Mouse (Mus musculus) R1 (cell line): ENCODE data around the gene Hopx.

Experiments used
- DNase-seq: peaks from one replicate; pipeline ENCODE4 v3.0.0-alpha.2; 2018; ENCODE audit warnings: low read depth, low spot score

The Hopx gene

DNA sequence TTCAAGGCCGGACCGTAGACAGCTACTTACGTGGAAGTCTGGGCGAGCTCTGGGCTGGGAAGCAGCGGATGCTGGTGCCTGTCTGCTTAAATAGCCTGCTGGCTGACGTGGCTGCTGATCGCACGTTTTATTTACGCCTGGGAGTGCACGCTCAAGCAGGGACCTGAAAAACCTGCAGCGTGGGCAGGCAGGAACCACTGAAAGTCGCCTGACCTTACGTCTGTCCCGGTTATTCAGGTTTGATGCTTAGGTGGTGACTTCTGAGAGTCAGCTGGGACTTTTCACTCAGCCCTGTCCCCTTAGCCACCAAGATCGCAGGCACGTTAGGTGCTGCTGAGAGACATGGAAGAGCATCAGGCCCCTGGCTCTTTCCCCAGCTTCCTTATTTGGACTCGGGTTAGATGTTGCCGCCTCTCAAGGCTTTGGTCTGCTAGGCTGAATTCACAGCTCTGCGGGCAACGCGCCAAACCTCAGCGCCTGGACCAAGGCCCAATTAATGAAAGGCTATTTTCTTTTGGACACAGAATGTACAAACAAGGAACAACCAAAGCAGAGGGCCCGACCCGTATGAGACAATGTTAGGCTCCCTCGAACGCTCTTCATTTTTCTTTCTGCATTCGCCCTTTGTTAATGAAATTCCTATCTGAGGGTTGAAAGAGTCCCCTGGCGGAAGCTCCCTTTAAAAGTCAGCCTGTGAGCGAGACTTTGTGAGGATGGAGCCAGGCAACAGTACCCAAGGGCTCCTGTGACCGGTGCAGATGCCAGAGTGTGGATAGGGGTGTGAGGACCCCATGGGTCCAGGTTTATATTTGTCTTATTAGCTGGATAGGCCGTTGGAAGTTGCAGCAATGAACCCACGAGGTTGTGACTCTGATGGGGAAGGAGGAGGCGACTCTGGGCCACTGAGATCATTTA is at the start of gene Hopx:
TSS of gene Hopx (minus strand) at position 305 of the 915 bp plus-strand sequence.
- DNase-seq, result peak; percentile 54

DNA sequence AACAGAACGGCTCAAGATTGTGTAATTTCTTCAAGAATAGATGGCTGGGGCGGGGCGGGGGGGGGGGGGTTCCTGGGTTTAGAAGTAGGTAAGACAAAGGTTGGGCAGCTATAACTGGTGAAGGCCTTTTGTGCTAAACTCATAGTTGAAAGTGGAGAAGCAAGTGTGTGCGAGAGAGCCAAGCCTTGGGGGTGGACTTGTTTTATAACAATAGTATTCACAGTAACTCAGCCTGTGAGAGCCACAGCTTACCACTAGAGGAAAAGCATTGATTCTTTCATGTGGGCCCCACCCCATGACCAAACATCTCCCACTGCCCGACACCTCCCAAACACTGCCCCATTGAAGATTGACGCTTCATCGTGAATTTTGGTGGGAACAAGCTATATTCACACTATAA is 48.7 kb upstream of the Hopx start:
- DNase-seq, result no peak

DNA sequence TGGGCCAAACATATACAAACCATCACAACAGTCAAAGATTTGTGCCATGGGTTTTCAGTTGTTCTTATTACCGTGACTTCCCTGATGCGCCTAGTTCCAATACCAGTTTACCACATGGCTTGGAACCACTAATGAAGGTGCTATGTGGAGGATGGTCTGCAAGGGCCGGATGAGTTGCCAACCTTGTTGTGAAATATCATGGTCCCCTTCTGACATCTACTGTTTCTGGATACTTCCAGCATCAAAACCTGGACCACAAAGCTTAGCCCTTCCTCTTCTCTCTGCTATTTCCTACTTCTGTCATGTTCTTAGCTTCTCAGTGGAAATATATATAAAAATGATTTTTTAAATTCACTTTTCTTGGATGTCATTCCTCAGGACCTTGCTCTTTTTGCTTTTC is 47.6 kb upstream of the Hopx start:
- DNase-seq, result no peak

DNA sequence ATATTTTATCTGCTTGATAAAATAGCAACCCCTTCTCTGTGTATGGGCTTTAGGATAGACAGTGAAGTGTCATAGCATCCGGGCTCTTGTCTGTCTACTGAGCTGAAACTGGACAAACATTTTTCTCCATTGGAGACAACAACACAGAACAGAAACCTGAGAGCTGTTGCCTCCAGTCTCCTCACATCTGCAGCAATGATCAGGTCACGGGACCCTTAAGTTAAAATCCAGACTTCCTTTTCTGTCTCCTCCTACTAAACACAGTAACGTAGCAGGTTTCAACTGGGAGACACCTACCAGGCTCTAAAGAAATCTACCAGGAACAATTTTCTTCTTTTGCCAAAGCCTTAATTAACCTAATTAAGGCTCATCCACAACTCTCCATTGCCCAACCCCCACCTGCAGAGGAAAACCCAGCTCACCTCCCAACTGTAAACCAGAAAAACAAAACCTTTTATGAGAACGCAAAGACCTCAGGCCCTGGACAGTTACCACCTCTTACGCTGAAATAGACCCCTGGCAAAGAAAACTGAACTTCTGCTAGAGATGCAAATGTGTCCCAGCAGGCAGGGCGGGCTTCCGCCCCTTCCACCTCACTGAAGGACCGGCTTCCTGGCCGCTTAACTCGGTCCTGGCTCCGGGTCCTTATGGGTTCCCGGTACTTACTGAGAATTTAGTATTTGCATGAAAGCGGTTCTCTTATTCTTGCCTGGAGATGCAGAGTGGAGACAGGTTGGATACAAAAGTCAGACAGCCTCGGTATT is 43.0 kb upstream of the Hopx start:
- DNase-seq, result peak; percentile 42

DNA sequence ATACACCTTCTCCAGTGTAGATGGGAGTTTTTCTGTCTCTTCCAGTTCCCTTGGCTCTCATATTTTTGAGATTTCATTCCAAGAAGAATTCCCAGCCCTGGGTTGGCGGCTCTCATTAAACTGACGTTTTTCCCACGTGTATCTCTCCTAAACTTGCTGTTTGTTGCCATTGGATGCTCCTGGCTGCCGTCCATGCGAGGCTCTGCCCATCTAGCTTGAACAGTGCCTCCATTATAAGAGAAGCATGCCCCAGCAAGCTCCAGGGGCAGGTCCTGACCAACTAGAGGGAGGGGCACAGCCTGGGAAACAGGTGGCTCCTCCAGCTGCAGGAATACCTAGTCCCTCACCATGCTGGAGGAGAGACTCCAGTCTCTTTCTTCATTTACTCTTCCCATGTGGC is 42.0 kb upstream of the Hopx start:
- DNase-seq, result no peak

DNA sequence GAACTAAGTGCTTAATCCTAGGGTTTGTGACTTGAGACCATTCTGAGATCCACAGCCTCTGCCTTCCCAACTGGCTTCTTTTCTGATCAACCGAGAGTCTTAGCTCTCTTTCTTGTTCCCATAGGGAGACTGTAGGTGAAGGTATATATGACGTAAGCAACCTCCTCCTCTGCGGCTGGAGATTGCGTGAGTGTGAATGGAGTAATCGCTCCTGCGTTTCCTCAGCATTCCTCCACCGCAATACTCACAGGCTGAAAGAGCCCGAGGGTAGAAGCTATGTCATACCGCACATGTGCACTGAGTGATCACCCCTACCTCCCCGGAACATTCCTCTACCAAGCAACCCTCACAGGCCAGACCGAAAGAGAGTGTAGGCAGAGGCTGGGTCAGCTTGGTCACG is 40.6 kb upstream of the Hopx start:
- no peak for DNase-seq

DNA sequence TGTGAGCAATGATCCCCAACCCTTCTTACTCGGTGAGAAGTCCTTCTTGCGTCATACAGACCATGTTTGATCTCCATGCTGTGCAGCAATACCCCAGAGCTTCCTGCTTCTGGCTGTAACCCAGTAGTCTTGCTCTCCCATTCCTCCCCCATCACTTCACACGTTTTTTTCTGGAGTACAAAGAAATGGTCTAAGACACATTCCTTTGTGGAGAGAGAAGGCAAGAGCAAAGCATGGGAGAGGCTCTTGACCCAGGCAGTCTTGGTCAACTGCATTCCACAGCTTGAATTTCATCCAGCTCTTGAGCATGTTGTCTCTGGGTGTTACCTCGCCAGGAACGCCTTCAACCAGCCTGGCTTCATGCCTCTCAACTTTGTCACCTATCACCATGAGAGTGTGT is 39.9 kb upstream of the Hopx start:
- peak; percentile 62 for DNase-seq

DNA sequence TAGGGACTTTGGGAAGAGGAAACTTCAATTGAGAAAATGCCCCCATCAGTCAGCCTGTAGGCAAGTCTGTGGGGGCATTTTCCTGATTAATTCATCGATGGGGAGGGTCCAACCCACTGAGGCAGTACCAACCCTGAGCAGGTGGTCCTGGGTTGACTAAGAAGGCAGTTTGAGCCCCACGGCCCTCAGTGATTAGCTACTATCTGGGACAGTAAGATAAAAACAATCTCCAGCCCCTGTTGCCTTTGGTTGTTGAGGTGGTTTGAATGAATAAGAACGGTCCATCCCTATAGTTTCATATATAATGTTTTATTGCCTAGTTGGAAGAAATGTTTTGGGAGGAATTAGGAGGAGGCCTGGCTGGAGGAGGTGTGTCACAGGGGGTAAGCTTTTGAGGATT is 36.8 kb upstream of the Hopx start:
- no peak for DNase-seq

DNA sequence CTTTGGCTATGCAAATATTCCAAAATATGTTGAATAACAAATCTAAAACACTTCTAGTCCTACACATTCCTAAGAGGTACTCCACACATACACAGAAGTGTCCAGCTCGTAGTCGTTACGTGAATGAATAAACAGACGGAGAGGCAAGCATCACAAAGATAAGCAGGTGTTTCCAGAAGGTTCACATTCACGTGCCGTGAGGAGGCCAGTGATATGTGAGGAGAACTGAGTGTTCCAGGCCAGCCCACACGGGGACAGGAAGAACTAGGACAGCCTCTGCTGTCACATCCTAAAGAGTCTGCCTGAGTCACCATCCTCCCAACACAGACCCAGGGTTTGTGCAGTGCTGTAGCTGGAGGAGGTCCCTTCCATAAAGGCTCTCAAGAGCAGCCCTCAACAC is 36.2 kb upstream of the Hopx start:
- DNase-seq, result no peak

DNA sequence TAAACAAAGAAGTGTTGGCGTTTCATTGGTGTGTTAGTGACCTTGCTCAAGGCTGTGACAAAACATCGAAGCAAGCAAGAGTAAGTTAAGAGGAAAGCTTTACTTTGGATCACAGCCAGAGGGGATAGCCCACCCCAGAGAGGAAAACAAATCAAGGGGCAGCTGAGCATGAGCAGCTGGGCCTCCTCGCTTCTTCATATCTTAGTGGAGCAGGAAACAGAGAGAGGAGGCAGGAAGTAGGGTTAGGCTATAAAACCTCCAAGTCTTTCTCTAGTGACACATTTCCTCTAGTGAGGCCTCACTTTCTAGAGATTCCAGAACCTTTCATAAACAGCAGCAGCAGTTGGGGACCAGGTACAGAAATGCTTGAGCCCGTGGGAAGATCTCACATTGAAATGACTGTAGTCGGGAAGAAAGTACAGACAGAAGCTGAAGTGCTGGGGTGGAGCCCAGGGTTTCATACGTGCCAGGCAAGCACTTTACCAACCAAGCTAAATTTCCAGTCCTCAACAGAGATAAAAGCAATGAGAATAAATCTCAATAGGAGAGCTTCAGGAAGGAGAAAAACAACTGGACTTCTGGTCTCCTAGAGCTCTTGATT is 33.2 kb upstream of the Hopx start:
- no peak for DNase-seq

DNA sequence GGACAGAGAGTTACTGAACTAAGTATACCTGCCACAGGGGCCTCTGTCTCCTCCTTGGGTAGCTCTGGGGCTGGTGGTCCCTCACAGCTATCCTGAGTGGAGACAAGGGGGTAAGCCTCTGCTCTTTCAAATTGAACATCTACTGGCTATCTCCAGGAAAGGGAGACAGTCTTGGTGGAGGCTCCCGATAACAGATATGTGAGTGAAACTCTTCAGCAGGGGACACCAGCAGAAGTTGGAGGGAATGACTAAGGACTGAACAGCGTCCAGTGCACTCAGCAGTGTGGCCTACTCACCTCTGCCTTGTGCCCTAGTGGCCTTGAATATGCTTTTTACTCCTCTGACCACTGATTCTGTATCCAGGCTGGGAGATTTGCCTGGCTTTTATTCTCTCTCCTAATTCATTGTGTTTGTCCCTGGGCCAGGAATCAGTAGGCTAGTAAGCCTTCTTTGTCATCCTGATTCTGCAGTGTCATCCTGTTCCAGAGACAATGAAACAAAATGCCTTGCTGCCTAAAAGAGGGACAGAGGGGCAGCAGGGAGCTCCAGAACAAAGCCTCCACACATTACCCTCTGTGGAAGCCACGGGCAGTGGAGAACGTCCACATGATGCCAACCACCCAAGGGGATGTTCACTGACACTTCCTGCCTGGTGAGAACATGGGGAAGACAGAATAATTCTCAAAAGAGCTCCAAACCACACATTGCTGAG is 31.7 kb upstream of the Hopx start:
- DNase-seq, result no peak

DNA sequence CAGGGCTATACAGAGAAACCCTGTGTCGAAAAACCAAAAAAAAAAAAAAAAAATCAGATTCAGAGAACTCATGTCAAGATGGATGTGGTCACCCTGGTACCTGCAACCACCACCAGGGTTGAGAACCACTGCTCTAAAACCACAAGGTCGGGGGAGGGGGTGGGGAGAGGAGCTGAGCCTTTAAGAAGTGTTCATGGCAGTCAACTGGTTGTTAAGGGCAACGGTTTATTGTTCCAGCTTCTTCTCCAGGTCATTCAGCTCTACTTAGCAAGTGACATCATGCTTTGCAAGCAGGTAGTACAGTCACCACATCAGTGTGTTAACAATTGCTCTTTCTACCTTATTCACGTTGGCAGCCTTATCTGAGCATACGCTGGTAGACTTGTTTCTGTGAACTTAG is 29.7 kb upstream of the Hopx start:
- DNase-seq, result peak; percentile 85

DNA sequence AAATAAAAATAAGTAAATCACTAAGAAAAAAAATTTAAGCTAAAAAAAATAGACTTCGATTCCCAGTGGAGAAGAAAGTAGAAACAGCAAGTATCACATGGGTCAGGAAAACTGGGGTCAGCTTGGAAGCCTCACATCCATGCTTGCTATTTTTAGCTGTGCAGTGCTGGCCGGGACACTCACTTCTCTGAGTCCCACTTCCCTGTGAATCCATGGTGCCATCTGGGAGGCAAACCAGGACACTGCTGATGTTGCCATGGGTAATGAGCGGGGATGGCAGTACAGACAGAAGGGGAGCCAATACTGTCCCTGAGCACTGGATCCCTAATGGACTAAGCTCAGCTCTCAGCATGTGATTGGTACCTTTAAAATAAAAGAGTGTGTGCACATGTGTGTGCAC is 28.2 kb upstream of the Hopx start:
- no peak for DNase-seq

DNA sequence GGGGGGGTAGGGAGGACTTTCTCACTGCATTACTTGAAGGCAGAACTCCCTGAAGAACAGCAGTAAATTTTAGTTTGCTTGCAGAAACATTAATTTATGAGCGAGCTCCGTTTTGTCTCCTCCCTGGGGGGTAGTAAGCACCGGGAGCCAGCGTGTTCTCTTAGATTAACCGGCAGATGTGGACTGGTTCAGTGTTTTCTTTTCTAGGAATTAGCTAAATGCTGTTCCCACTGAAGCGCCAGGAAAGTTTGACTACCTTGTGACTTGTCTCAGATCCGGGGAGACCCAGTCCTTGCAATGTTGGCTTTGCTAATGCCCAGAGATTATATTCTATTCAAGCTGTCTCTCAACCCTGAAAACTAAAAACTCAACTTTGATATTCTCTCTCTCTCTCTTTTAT is 26.4 kb upstream of the Hopx start:
- DNase-seq, result no peak

DNA sequence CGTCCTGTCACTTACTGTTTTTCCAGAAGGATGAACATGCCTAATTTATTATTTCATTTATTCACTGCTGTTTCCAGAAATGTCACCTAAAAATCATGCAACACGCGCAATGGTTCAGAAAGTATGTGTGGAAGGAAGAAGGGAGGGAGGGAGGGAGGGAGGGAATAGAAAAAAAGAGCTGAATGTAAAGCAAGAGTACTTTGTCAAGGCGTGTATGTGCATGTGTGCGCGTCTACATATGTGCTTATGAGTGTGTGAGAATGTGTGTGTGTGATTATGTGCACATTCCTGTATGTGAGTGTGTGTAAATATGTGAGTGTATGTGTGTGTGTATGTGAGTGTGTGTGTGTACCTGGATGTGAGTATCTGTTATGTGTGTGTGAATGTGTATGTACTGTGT is 25.9 kb upstream of the Hopx start:
- no peak for DNase-seq

DNA sequence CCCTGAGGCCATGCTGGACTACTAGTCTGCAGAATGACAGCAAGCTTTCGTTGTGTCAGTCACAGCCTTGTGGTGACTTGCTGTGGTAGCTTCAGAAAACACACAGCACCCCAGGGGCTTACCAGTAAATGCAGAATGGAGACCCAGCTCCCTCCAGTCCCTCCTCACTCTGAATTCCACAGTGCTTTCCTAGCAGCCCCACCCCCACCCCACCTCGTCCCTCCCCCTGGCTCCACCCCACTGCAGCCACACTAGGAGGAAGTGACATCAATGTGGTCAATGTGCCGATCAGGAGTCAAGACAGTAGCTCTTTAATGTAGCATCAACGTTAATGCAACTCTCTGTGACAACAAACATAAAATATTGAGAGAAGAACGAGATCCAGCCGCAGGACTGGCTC is 25.2 kb upstream of the Hopx start:
- peak; percentile 60 for DNase-seq

DNA sequence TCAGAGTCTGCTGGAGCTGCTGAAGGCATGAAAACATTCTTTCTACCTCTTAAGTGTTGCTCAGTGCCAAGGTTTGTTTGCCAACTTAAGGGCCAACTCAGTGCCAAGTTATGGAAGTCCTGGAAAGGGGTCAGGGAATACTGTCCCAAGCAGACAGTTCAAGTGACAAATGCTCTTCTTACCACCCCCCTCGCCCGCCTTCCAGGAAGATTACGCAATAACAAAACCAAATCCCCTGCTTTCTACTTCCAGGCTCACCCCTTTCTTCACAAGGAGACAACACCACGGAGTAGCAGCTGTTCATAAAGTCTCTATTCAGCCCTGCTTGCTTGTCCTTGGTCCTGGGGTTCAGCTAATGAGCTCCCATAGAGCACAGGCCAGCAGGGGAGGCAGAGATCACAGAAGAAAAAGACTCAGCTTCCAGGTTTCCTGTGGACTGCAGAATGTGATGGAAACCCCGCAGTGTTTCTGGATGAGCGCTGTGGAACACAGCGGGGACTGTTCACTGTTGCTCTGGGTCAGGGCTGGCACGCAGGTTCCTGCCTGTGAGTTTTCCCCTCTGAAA is 22.9 kb upstream of the Hopx start:
- peak; percentile 76 for DNase-seq

DNA sequence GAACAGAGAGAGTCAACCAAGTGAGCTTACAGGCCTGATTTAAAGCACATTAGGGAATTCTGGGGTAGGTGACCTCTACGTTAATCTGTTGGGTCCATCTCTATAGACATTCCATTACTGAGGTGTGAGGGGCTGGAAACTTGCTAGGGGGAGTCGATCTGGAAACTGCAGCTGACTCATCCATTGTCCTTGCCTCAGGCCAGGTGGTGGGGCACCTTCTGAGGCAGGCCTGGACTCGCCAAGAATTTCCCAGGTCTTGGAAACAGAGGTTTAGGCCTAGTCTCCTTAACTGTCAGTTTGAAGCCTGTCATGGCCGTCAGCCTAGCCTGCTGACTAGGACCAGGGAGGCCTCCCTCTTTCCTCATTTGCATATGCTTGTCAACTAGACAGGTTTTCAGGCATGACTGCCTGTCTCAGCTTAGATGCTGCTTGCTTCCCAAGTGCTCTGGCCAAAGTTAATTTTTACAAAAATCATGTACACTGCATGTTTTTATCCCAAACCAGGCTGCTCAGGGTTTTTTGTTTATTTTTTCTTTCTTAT is 21.8 kb upstream of the Hopx start:
- DNase-seq, result peak; percentile 73

DNA sequence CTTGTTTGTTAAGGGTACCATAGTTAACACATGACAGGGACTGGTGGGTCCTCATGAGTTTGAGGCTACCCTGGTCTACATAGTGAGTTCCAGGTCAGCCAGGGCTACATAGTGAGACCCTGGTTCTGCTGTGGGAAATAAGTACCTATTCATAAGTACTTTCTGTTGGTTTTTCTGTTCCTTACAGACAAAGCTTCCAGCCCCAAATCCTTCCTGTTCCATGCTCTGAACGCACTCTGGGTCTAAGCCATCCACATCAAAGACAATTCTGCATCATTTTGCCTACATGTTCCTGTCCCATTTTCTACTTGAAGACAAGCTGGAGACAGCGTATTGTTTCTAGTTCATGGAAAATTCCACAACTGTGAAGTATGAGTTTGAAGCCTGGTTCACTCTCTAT is 20.0 kb upstream of the Hopx start:
- no peak for DNase-seq

DNA sequence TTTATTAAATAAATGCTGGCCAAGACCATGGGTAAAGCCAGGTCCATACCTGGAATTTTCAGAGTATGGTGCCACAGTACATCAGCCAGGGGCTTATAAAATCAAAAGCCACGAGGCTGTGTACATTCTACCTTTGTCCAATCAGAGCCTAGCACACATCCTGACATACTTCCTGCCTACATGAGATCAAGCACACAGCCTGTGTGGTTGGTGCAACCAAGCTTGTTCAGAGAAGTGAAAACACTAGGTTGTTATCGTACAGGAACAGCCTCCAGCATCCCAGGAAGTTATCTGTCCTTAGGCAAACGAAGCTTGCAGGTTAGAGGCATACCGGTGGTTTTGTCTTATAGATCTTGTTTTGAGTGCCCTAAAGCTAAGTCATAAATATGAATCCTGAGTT is 19.5 kb upstream of the Hopx start:
- DNase-seq, result no peak

DNA sequence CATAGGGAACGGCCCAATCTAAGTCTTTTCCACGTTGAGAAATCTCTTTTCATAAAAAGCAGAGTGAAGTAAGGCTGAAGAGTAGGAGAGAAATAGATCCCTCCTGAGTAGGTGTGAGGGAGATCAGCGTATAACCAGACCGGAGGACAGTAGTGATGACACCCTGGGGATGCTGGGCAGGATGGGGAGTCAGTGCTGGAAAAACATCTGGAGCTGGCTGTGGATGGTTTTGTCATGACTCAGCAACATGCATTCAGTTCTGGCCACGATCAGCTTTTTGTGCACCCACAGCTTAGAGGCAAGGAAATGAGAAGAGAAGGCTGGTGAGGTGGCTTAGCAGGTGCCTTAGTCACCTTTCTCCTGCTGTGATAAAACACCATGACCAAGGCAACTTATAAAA is 19.0 kb upstream of the Hopx start:
- no peak for DNase-seq
